Mouse (Mus musculus): ENCODE data around the gene Polr1c. TPM values are rescaled to one million over a fixed set of nuclear protein-coding genes. Genes with fewer than 3 reads are reported as not detected.

Gene Polr1c
- polyA plus RNA-seq, 1 experiment from 2014 or later = 48.0 TPM

DNA sequence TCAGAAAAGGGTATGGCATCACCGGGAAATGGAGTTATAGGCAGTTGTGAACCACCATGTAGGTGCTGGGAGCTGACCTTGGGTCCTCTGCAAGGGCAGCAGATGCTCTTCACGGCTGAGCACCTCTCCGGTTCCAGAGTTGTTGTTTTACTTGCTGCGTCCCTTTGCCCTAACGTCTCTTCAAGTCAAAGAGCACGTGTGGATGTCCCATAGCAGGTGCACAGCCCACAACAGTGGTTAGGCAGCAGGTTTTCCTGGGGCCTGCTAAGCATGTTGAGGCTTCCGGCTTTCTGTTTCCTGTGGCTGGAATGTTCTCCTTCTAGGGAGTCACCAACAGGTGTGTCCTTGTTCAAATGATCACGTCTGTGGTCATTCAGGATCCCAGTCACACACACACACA lies 36.1 kb upstream of the Polr1c start:
- H3K27ac ChIP-seq (replicated peaks) = no peak overlapping the region
- no peaks in the 10 kb centered on the region for H3K27me3 ChIP-seq (ENCODE audit: control insufficient read depth, insufficient read depth, low read length)
- 83% methylated on average over 8 of the region's 8 CpGs for WGBS

DNA sequence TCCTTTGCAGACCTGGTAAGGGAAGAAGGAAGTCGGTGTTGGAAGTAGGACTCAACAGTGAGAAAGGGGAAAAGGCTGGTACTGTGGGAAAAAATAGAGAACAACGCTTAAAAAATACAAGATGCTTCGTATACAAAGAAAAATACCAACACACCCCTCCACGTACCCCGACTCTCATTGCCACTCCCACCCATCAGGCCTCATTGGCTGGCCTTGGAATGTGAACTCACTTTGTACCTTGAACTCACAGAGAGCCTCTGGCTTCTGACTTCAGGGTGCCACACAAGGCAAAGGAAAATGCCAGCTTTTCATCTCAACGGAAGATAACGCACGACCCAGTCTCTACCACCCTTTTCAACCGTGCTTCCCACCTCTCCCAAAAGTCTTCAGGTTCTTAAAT lies 35.3 kb upstream of the Polr1c start:
- H3K27ac ChIP-seq (replicated peaks) = no peak overlapping the region
- H3K4me3 ChIP-seq (ENCODE audit: low read depth, low read length) = peak overlapping the region; percentile 65
- ATAC-seq (ENCODE audit: low FRiP score, low TSS enrichment) (0 out of 2 replicates have a peak, but pooled peaks have one; percentile 28), DNase-seq (ENCODE audit: low spot score) (no peak)
- no peaks in the 10 kb centered on the region for H3K27me3 ChIP-seq (ENCODE audit: control insufficient read depth, insufficient read depth, low read length)
- peak overlapping the region; percentile 89 for H3K4me2 ChIP-seq (replicated peaks; ENCODE audit: low read depth)
- no peaks in the 10 kb centered on the region for H3K9me3 ChIP-seq (ENCODE audit: control insufficient read depth, low read length)
- H3K36me3 ChIP-seq (ENCODE audit: control insufficient read depth, insufficient read depth, low read length) = 0 out of 2 replicates have a peak, but pooled peaks cover 3% of the 10 kb centered on the region
- 0 out of 2 replicates have a peak, but pooled peaks cover 2% of the 10 kb centered on the region for H3K4me1 ChIP-seq (replicated peaks; ENCODE audit: control insufficient read depth, insufficient read depth)
- TF ChIP-seq CTCF (IDR thresholded peaks at IDR 0.05; ENCODE audit: low read depth) = no peak
- TF ChIP-seq EP300 (optimal IDR thresholded peaks at IDR 0.05) = no peak
- no peak overlapping the region for H3K9ac ChIP-seq (ENCODE audit: low read length)
- 21% methylated on average over 9 of the region's 9 CpGs for WGBS

More for the DNA sequence above, 36.1 kb upstream of the Polr1c start:
- no peak overlapping the region for H3K9ac ChIP-seq (ENCODE audit: low read length)
- no peak overlapping the region for H3K4me3 ChIP-seq (ENCODE audit: low read depth, low read length)
- TF ChIP-seq CTCF (IDR thresholded peaks at IDR 0.05; ENCODE audit: low read depth) = no peak
- TF ChIP-seq EP300 (optimal IDR thresholded peaks at IDR 0.05) = no peak
- 0 out of 2 replicates have a peak, but pooled peaks cover 2% of the 10 kb centered on the region for H3K4me1 ChIP-seq (replicated peaks; ENCODE audit: control insufficient read depth, insufficient read depth)
- no peak for ATAC-seq (ENCODE audit: low FRiP score, low TSS enrichment)
- 0 out of 2 replicates have a peak, but pooled peaks cover 3% of the 10 kb centered on the region for H3K36me3 ChIP-seq (ENCODE audit: control insufficient read depth, insufficient read depth, low read length)
- H3K9me3 ChIP-seq (ENCODE audit: control insufficient read depth, low read length) = no peaks in the 10 kb centered on the region
- H3K4me2 ChIP-seq (replicated peaks; ENCODE audit: low read depth) = no peak overlapping the region
- DNase-seq (ENCODE audit: low spot score) = no peak

DNA sequence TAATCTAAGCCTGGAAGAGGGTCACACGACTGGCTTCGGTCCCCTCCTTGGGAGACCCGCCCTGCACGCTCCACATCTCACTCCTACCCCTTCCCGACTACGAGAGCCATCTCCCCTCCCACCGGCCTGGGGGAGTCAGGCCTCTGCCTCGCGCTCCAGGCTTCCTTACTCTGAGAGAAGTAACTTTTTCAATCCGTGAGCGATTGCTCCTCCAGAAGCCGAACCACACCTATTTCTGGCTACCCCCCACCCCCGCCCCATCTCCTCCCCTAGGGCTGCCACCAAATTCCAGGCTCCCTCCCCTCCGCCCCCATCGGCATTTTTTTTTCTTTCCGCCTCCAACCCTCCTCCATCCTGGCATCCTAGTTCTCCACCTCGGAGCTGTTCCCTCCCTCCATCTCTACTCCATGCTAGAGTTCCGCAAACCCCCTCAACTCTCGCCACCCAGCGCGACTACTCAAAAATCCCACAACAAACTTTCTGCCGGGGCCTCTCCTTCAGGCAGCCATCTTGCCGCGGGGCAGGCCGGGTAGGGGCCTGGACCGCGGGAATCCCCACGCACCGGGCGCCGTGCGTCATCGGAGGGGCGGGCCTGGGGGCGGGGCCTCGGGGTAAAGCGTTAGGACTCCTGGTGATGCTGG lies 34.7 kb upstream of the Polr1c start, which contains the start of gene Tjap1:
TSS of gene Tjap1 (minus strand) at position 544 of the 641 bp plus-strand sequence.
- under 1% methylated on average over 37 of the region's 37 CpGs for WGBS
- Histone ChIP-seq H3K4me2 (replicated peaks; ENCODE audit: low read depth) (peak within 1 kb of the TSS; percentile 89), H3K4me3 (ENCODE audit: low read depth, low read length) (peak within 1 kb of the TSS; percentile 65), H3K36me3 (ENCODE audit: control insufficient read depth, insufficient read depth, low read length) (0 out of 2 replicates have a peak, but pooled peaks cover 3% of the 10 kb centered on the region), H3K9me3 (ENCODE audit: control insufficient read depth, low read length) (no peaks in the 10 kb centered on the region), H3K4me1 (replicated peaks; ENCODE audit: control insufficient read depth, insufficient read depth) (0 out of 2 replicates have a peak, but pooled peaks cover 2% of the 10 kb centered on the region), H3K9ac (ENCODE audit: low read length) (peak within 1 kb of the TSS; percentile 76), H3K27me3 (ENCODE audit: control insufficient read depth, insufficient read depth, low read length) (no peaks in the 10 kb centered on the region), H3K27ac (replicated peaks) (peak within 1 kb of the TSS; percentile 89)
- peak; percentile 98 for ATAC-seq (ENCODE audit: low FRiP score, low TSS enrichment)
- TF ChIP-seq CTCF (IDR thresholded peaks at IDR 0.05; ENCODE audit: low read depth) (no peak), EP300 (optimal IDR thresholded peaks at IDR 0.05) (no peak)
- peak; percentile 96 for DNase-seq (ENCODE audit: low spot score)

DNA sequence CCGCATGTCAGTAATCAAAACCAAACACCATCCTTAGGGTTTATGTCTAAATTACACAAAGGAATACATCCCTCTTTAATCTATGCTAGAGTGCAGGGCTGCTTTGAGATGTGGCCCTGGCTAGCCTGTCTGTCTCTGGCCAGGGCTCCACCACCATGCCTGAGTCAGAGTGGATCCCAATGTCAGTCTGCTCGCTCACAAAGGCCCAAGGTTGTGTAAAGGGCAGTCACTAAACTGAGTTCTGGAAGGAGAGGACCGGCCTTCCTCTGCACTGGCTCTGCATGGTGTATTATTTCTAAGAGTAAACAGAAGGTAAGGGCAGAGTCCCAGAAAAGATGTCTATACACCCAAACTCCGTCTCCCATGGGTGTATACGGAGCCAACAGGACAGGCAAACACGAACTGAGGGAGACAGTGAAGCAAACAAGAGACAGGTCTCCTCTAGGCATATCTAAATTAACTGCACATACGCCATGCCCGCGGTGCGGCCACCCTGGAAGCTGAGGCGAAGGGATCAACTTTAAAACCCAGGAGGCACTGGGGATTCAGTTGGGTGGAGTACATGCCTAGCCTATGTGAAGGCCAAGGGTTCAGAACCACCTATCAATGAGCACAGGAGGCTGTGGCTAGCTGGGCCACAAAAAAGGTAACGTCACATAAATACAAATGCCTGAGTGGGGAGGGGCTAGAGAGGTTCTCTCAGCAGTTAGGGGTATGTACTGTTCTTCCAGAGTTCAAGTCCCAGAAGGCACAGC lies 30.3 kb upstream of the Polr1c start:
- Histone ChIP-seq H3K4me2 (replicated peaks; ENCODE audit: low read depth) (no peak overlapping the region), H3K27ac (replicated peaks) (0 out of 2 replicates have a peak overlapping the region, but pooled peaks have one; percentile 45), H3K27me3 (ENCODE audit: control insufficient read depth, insufficient read depth, low read length) (no peaks in the 10 kb centered on the region), H3K9ac (ENCODE audit: low read length) (no peak overlapping the region), H3K4me3 (ENCODE audit: low read depth, low read length) (no peak overlapping the region), H3K9me3 (ENCODE audit: control insufficient read depth, low read length) (no peaks in the 10 kb centered on the region), H3K4me1 (replicated peaks; ENCODE audit: control insufficient read depth, insufficient read depth) (0 out of 2 replicates have a peak, but pooled peaks cover 1% of the 10 kb centered on the region), H3K36me3 (ENCODE audit: control insufficient read depth, insufficient read depth, low read length) (0 out of 2 replicates have a peak, but pooled peaks cover 3% of the 10 kb centered on the region)
- WGBS = 61% methylated on average over 12 of the region's 12 CpGs
- ATAC-seq (ENCODE audit: low FRiP score, low TSS enrichment) (no peak), DNase-seq (ENCODE audit: low spot score) (no peak)
- TF ChIP-seq CTCF (IDR thresholded peaks at IDR 0.05; ENCODE audit: low read depth) (no peak), EP300 (optimal IDR thresholded peaks at IDR 0.05) (no peak)

DNA sequence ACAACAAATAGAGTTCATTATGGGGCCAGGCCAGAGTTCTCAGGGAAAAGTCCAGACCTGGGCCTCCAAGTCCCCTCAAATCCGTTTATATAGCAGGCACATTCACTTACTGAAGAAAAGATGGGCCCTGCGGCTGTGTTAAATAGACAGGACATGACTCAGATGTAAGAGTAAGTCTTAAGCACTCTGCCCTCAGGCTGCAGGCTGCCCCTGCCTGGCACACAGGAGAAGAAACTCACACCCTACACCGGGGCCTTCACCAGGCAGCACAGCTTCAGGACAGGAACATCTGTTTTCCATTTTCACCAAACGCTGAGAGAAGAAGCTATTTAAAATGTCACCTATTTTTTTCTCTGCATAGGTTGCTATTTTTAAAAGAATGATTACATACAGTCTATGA lies 29.7 kb upstream of the Polr1c start:
- H3K4me3 ChIP-seq (ENCODE audit: low read depth, low read length) = no peak overlapping the region
- no peak overlapping the region for H3K9ac ChIP-seq (ENCODE audit: low read length)
- no peak for TF ChIP-seq CTCF (IDR thresholded peaks at IDR 0.05; ENCODE audit: low read depth)
- no peak for TF ChIP-seq EP300 (optimal IDR thresholded peaks at IDR 0.05)
- DNase-seq (ENCODE audit: low spot score) (no peak), ATAC-seq (ENCODE audit: low FRiP score, low TSS enrichment) (no peak)
- H3K27me3 ChIP-seq (ENCODE audit: control insufficient read depth, insufficient read depth, low read length) = no peaks in the 10 kb centered on the region
- no peak overlapping the region for H3K4me2 ChIP-seq (replicated peaks; ENCODE audit: low read depth)
- no peaks in the 10 kb centered on the region for H3K4me1 ChIP-seq (replicated peaks; ENCODE audit: control insufficient read depth, insufficient read depth)
- 51% methylated on average over 4 of the region's 4 CpGs for WGBS
- H3K36me3 ChIP-seq (ENCODE audit: control insufficient read depth, insufficient read depth, low read length) = 0 out of 2 replicates have a peak, but pooled peaks cover 3% of the 10 kb centered on the region
- H3K27ac ChIP-seq (replicated peaks) = 0 out of 2 replicates have a peak overlapping the region, but pooled peaks have one; percentile 30
- no peaks in the 10 kb centered on the region for H3K9me3 ChIP-seq (ENCODE audit: control insufficient read depth, low read length)

Data from stomach, postnatal 0 days (tissue).